Mouse (Mus musculus) G1E-ER4 (cell line): Measurements from ENCODE around the gene Ptx3. TPM values are rescaled to one million over a fixed set of nuclear protein-coding genes. Genes with fewer than 3 reads are reported as not detected.

ENCODE experiments used
- GATA1 ChIP-seq: IDR thresholded peaks from one replicate; pipeline ENCODE4 v1.8.0; 2012; ENCODE audit warnings: low read length, inconsistent platforms
- polyA plus RNA-seq: library from polyadenylated mRNA; stranded (reverse); fragments of >175 nt; gene quantifications from 2 replicates; pipeline ENCODE4 v1.2.3, GENCODE M21; 2012

The Ptx3 gene
- polyA plus RNA-seq = not detected in 2 replicates

- TF ChIP-seq GATA1 = no peak
These were observed at the start of gene Ptx3 for GRCm38 (mm10) chr3:66219655-66220191. Ptx3 (plus strand) TSS chr3:66219910.

DNA sequence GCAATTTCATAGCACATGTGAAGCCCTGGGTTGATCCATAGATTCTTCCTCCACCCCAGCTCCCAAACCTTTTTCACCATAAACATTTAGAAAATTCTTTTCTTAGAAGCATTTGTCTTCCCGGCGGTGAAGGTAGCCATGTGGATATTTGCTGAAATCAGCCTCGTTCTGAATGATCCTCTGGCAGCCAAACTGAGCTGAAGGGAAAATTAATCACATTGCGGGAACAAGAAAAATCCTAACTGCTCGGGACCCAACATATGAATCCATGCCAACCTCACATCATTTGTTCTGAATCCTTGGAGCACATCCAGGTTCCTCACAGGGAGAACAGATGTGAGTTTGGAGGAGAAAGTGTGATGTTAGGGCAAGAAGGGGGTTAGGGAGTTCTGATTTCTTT lies 46.8 kb upstream of the Ptx3 start:
- no peak for TF ChIP-seq GATA1

GRCm38 (mm10) chr3:66179647-66180046 lies 40.1 kb upstream of the Ptx3 start:
- no peak for TF ChIP-seq GATA1

- TF ChIP-seq GATA1 = no peak
These were observed 25.7 kb upstream of the Ptx3 start for GRCm38 (mm10) chr3:66193910-66194562.

DNA sequence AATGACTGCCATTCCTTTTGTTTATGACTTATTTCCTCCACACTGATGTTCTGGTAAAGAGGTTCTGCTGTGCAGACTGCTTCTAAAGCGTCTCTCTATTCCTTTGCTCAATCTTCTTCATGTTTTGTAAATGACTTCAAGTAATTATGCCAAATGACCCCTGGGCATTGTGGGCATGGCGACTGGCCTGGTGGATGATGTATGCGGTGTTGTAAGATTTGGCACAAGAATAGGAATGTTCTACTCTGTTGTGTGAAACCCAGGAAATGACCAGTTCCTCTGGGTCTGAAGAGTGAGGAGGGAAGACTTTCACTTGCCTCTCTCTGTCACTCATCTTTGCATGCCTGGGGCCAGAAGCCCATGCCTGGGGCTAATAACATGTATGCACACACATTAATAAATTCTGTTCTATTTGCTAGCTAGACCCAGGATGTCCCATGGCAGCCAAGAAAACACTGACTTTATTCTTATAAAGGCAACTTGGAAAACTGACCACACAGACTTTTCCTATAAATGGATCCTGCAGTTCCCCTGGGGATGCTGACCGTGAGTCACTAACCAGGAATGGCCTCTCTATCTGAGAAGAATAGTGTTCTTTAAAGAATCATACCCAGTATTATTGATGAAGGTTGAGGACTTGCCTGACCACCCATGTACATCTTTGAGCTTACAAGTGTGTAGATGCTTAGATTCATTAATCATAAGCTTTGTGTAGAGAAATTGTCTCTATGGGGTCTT lies 10.7 kb upstream of the Ptx3 start:
- TF ChIP-seq GATA1 = no peak

- no peak for TF ChIP-seq GATA1
These were observed 6.2 kb upstream of the Ptx3 start for GRCm38 (mm10) chr3:66213524-66213923.

DNA sequence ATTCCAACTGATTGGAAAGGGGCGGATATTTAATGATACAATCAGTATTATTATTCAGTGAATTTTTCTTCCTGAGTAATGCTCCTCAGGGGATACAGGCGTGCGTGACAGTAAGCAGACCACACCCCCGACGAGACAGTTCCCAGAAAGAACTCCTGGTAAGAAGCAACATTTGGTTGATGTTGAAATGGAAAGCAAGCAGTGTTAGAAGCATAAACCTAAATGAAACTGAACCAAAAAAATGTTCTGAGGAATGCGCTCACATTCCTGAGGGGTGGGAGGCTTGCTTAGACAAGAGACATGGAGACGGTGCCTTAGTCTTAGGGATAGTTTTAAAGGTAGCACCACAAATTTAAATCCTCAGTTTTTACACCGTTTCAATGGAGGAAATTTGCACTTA lies 4.0 kb upstream of the Ptx3 start:
- no peak for TF ChIP-seq GATA1

GRCm38 (mm10) chr3:66220554-66221242 lies 988 bp downstream of the Ptx3 start:
- TF ChIP-seq GATA1 = no peak

DNA sequence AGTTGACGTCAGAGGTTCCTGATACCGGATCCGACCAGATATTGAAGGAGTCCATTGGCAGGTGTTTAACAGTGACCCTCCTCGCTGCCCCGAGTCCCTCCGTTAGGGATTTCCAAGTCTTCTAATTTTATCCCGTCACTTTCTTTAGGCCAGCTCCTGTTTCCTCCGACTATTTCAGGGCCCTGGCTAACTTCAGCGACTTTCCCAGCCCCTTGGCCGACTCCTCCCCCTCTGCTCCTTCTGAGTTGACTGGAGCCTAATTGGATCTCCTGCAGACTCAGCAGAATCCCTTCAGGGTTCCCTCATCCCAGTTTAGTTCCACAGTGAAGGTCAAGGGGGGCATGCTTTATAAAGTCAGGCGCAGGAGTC lies 1.5 kb downstream of the Ptx3 start:
- no peak for TF ChIP-seq GATA1

- TF ChIP-seq GATA1 = no peak
These were observed 5.3 kb downstream of the Ptx3 start for GRCm38 (mm10) chr3:66224931-66225537.

DNA sequence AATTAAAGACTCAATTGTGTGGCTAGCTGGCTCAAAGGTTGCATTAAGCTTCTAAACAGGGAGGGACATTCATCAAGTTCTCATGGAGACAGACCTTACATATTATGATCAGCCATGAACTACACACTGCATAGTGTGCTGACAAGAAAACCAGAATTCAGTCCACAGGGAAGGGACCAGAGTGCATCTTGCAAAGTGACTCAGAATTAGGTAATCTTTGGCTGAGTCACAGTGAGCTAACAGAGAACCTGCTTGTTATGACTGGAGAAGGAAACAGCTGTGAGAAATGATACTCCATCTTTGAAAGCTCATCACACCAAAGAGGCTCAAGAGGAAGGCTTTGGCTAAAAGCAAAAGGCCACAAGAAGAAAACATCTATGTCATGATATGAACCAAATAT lies 20.8 kb downstream of the Ptx3 start:
- TF ChIP-seq GATA1 = no peak

GRCm38 (mm10) chr3:66251842-66252241 lies 32.1 kb downstream of the Ptx3 start:
- no peak for TF ChIP-seq GATA1

DNA sequence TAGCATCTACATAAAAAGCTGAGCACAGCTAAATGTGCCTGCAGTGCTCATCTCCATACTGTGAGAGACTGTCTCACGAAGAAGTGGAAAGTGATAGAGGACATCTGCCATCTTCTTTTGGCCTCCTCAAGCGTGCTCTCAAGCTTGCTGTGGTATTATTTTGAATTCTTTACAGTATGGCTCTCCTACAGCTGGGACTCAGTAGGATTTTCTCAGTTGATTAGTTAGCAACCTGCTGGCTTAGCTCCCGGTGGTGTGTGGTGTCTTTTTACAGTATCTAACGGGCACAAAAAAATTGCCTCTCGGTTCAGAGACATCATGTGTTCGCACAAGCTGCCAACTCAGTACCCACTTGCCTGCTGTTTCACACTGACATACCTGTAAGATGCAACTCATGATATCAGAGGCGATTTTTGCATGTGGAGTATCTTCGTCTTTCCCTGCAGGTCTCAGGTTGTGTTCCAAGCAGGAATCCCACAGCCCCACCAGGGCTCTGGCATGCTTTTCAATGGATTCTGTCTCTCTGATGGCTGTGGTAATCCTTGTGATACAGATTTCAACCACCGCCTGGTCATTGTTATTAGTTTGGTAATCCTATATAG lies 34.9 kb downstream of the Ptx3 start:
- TF ChIP-seq GATA1 = no peak

GRCm38 (mm10) chr3:66262319-66262718 lies 42.6 kb downstream of the Ptx3 start:
- no peak for TF ChIP-seq GATA1

- TF ChIP-seq GATA1 = no peak
These were observed 43.6 kb downstream of the Ptx3 start for GRCm38 (mm10) chr3:66263270-66263669.

Other genes with a start within 250 kb of the Ptx3 start
- not detected in 2 replicates for gene Veph1, start 76.9 kb downstream of the Ptx3 start, polyA plus RNA-seq